Mouse (Mus musculus): Measurements from ENCODE around the gene Efcab11. TPM values are rescaled to one million over a fixed set of nuclear protein-coding genes. Genes with fewer than 3 reads are reported as not detected.

Efcab11 gene
- polyA plus RNA-seq, 1 experiment, result 0.34 TPM

DNA sequence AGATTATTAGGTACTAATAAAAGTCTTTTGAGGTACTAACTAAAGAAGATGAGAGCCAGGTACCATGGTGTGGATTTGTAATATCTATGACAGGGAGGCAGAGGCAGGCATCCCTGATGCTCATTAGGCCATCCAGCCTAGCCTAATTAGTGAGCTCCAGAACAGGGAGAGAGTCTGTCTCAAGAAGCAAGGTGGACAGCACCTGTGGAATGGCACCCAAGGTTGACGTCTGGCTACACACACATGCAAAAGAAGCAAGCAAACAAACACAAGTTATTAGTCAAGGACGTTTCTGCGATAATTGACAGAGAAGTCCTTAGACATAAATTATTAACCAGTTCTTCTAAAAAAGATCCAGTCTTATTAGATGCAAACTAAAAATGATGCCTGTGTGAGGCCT is 114.6 kb downstream of the Efcab11 start:
- no peak for DNase-seq
- TF ChIP-seq CTCF (IDR thresholded peaks at IDR 0.05; ENCODE audit: insufficient read depth, low read length), result no peak
- TF ChIP-seq POLR2A (IDR thresholded peaks at IDR 0.05; ENCODE audit: borderline replicate concordance, extremely low read depth, low read depth, low read length), result no peak
- 87% methylated on average over 3 of the region's 3 CpGs for WGBS
- H3K4me3 ChIP-seq (replicated peaks; ENCODE audit: extremely low read depth, low read depth, low read length), result no peak overlapping the region
- H3K4me1 ChIP-seq (ENCODE audit: control insufficient read depth, insufficient read depth, low read length), result peaks cover 4% of the 10 kb centered on the region; the same call in 1 of the 2 replicates

DNA sequence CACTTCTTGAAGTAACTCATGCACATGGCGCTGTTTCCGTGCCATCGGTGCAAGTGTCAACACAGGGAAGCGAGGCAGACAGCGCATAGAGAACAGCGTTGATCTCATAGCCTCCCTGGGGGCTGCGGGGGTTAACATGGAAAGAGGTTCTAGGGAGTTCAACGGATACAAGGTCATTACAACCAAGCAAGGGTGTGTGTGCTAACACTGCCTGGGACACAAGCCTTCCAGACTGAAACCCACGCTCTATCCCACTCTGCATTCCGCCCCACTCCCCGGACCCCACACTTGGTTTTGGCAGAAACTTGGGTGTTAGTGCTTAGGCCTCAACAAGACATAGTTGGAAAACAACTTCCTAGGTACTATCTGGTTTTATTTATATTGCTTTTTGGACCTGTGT is 116.5 kb downstream of the Efcab11 start:
- WGBS, result 93% methylated on average over 11 of the region's 11 CpGs
- Histone ChIP-seq H3K4me1 (ENCODE audit: control insufficient read depth, insufficient read depth, low read length) (no peaks in the 10 kb centered on the region), H3K4me3 (replicated peaks; ENCODE audit: extremely low read depth, low read depth, low read length) (no peak overlapping the region)
- no peak for DNase-seq
- TF ChIP-seq CTCF (IDR thresholded peaks at IDR 0.05; ENCODE audit: insufficient read depth, low read length) (no peak), POLR2A (IDR thresholded peaks at IDR 0.05; ENCODE audit: borderline replicate concordance, extremely low read depth, low read depth, low read length) (no peak)

DNA sequence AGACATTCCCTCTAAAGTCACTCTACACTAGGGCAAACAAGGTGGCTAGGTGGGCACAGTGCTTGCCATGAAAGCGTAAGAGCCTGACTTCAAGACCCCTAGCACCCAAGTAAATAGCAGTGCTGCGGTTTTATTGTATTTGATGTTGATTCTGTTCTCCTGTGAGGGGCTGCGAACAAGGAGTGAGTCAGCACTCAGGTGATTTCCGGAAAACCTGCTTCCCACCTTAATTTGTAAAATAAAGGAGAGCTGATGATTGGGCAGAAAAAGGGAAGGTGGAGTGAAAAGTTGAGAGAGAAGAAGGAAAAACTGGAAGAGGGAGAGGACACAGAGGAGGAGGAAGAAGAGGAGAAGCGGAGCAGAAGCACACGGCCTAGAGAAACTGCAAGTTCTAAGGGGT is 118.3 kb downstream of the Efcab11 start:
- Histone ChIP-seq H3K4me1 (ENCODE audit: control insufficient read depth, insufficient read depth, low read length) (no peaks in the 10 kb centered on the region), H3K4me3 (replicated peaks; ENCODE audit: extremely low read depth, low read depth, low read length) (no peak overlapping the region)
- WGBS, result 84% methylated on average over 6 of the region's 6 CpGs
- no peak for DNase-seq
- no peak for TF ChIP-seq CTCF (IDR thresholded peaks at IDR 0.05; ENCODE audit: insufficient read depth, low read length)
- TF ChIP-seq POLR2A (IDR thresholded peaks at IDR 0.05; ENCODE audit: borderline replicate concordance, extremely low read depth, low read depth, low read length), result no peak

DNA sequence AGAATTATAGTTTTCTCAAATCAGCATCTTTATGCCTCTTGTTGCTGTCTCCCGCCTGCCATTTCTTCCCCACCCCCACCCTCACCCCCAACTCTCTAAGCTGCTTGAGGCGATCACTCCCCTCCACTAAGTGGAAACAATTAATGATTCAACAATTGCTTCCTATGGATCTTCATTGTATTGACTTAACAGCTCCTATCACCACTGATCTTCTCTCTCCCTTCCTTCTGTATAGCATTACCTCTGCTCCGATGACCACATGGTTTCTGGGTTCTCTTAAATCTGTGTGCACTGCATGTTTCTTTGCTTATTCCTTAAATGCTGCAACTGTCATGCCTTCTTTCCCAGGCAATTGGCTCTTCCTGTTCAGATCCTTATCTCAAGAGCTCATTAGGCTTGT is 120.2 kb downstream of the Efcab11 start:
- WGBS, result 82% methylated on average over 3 of the region's 3 CpGs
- no peak for DNase-seq
- no peaks in the 10 kb centered on the region for H3K4me1 ChIP-seq (ENCODE audit: control insufficient read depth, insufficient read depth, low read length)
- no peak overlapping the region for H3K4me3 ChIP-seq (replicated peaks; ENCODE audit: extremely low read depth, low read depth, low read length)
- TF ChIP-seq POLR2A (IDR thresholded peaks at IDR 0.05; ENCODE audit: borderline replicate concordance, extremely low read depth, low read depth, low read length) (no peak), CTCF (IDR thresholded peaks at IDR 0.05; ENCODE audit: insufficient read depth, low read length) (no peak)

DNA sequence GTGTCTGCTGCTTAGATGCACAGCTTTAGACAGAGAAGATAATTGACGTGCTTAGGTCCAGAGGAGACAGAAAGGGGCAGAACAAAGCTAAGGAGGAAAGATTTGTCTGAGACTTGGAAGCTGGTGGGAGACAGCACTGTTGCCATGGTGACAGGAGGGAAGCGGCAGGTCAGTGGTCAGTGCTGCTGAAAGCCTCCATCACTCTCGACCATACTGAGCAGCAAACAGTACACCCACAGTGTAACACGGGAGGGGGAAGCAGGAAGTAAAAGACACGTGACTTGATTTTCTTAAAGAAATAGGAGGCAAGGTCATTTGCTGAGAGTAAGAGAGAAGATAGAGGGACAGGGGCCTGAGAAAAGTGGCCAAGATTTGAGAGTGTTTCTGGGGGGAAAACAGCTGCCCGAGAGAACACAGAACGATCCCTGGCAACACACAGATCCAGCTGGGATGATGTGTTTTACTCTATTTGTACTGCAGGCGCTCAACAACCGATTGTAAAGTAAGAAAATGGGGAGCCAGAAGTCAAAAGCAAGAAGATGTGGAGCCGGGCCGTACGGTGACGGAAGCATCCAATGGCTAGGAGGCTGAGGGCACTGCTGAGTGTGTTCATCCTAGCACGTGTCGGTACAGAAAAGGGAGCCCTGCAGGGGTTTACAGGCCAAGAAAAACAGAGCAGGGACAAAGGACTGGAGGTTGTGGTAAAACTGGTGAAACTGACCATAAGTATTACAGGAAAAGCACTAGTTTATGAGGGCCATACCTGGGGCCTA is 126.3 kb downstream of the Efcab11 start:
- TF ChIP-seq CTCF (IDR thresholded peaks at IDR 0.05; ENCODE audit: insufficient read depth, low read length) (no peak), POLR2A (IDR thresholded peaks at IDR 0.05; ENCODE audit: borderline replicate concordance, extremely low read depth, low read depth, low read length) (0 out of 2 replicates have a peak, but pooled peaks have one; percentile 23)
- WGBS, result 58% methylated on average over 15 of the region's 15 CpGs
- DNase-seq, result no peak
- Histone ChIP-seq H3K4me3 (replicated peaks; ENCODE audit: extremely low read depth, low read depth, low read length) (no peak overlapping the region), H3K4me1 (ENCODE audit: control insufficient read depth, insufficient read depth, low read length) (no peaks in the 10 kb centered on the region)

DNA sequence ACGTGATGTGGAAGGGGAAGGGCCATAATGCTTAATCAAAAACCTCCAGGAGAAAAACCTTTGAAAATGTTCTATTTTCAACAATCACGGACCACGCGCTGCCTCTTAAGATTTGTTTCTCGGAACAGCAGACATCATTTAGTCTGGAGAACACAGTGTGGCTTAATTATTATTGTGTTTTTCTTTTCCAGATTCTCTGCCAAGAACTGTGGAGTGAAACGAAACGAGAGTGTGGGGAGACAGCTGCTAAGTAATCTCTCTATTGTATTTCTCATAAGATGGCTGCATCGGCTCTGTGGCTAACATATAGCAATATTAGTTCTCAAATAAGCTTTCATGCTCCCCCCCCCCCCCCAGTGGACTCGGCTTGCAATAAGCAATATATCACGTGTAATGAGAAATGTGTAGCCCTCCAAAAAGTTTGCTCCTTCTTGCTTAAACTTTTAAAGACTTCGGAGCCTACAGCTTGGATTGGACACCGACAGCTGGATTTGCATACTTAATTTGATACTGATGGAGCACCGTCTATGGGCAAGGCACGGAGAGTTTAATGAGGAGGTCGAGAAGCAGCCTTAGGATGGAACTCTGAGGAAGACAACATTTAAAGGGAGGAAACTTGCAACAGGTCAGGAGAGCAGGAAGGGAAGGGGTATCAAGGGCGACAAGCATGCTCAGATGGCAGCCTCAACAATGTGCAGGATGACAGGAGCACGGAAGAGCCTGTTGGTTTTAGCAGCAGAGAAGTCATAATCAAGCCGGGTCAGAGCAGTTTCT is 127.1 kb downstream of the Efcab11 start:
- TF ChIP-seq CTCF (IDR thresholded peaks at IDR 0.05; ENCODE audit: insufficient read depth, low read length) (no peak), POLR2A (IDR thresholded peaks at IDR 0.05; ENCODE audit: borderline replicate concordance, extremely low read depth, low read depth, low read length) (no peak)
- Histone ChIP-seq H3K4me1 (ENCODE audit: control insufficient read depth, insufficient read depth, low read length) (no peaks in the 10 kb centered on the region), H3K4me3 (replicated peaks; ENCODE audit: extremely low read depth, low read depth, low read length) (no peak overlapping the region)
- WGBS, result 55% methylated on average over 18 of the region's 18 CpGs
- DNase-seq, result no peak

DNA sequence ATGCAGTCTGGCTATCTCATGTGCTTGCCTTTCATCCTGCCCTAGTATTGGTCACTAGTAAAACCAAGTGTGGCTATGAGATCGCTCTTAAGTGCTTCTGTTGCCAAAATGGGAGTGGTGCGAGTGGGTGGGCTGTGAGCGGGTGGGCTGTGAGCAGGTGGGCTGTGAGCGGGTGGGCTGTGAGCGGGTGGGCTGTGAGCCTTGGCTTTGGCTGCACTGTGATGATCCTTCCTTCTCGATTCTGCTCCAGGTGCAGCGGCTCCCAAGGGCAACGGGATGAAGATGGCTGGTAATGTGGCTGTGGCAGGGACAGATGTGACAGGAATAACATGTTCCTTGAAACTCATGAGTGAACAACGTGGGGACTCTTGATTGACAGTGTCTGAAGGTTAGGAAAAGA is 128.0 kb downstream of the Efcab11 start:
- no peak for DNase-seq
- Histone ChIP-seq H3K4me3 (replicated peaks; ENCODE audit: extremely low read depth, low read depth, low read length) (no peak overlapping the region), H3K4me1 (ENCODE audit: control insufficient read depth, insufficient read depth, low read length) (no peaks in the 10 kb centered on the region)
- WGBS, result 94% methylated on average over 9 of the region's 9 CpGs
- no peak for TF ChIP-seq CTCF (IDR thresholded peaks at IDR 0.05; ENCODE audit: insufficient read depth, low read length)
- no peak for TF ChIP-seq POLR2A (IDR thresholded peaks at IDR 0.05; ENCODE audit: borderline replicate concordance, extremely low read depth, low read depth, low read length)

- Histone ChIP-seq H3K4me3 (replicated peaks; ENCODE audit: extremely low read depth, low read depth, low read length) (no peak overlapping the region), H3K4me1 (ENCODE audit: control insufficient read depth, insufficient read depth, low read length) (no peaks in the 10 kb centered on the region)
- no peak for TF ChIP-seq CTCF (IDR thresholded peaks at IDR 0.05; ENCODE audit: insufficient read depth, low read length)
- no peak for TF ChIP-seq POLR2A (IDR thresholded peaks at IDR 0.05; ENCODE audit: borderline replicate concordance, extremely low read depth, low read depth, low read length)
- no peak for DNase-seq
- 52% methylated on average over 11 of the region's 11 CpGs for WGBS
Measured at GRCm38 (mm10) chr12:99752986-99753385, 131.3 kb downstream of the Efcab11 start.

- H3K4me3 ChIP-seq (replicated peaks; ENCODE audit: extremely low read depth, low read depth, low read length), result no peak overlapping the region
- DNase-seq, result no peak
- 74% methylated on average over 3 of the region's 3 CpGs for WGBS
- H3K4me1 ChIP-seq (ENCODE audit: control insufficient read depth, insufficient read depth, low read length), result no peaks in the 10 kb centered on the region
- TF ChIP-seq POLR2A (IDR thresholded peaks at IDR 0.05; ENCODE audit: borderline replicate concordance, extremely low read depth, low read depth, low read length) (no peak), CTCF (IDR thresholded peaks at IDR 0.05; ENCODE audit: insufficient read depth, low read length) (no peak)
Measured at GRCm38 (mm10) chr12:99749391-99749790, 134.8 kb downstream of the Efcab11 start.

All from lung, adult 2 months (tissue).